Mouse (Mus musculus): ENCODE results near the gene Cdk17. TPM values are rescaled to one million over a fixed set of nuclear protein-coding genes. Genes with fewer than 3 reads are reported as not detected.

The Cdk17 gene
- polyA plus RNA-seq, 1 experiment from 2014 or later, result 8.2 TPM

GRCm38 (mm10) chr10:93244209-93244705 lies 83.6 kb downstream of the Cdk17 start:
- peaks cover 4% of the 10 kb centered on the region for H3K4me1 ChIP-seq (replicated peaks; ENCODE audit: control insufficient read depth, insufficient read depth)
- peaks cover 11% of the 10 kb centered on the region for H3K36me3 ChIP-seq (ENCODE audit: control insufficient read depth, insufficient read depth, low read length)
- no peak overlapping the region for H3K4me2 ChIP-seq (replicated peaks; ENCODE audit: low read depth)
- no peaks in the 10 kb centered on the region for H3K27me3 ChIP-seq (ENCODE audit: control insufficient read depth, insufficient read depth, low read length)
- H3K27ac ChIP-seq (replicated peaks), result no peak overlapping the region
- no peak overlapping the region for H3K9ac ChIP-seq (ENCODE audit: low read length)
- no peaks in the 10 kb centered on the region for H3K9me3 ChIP-seq (ENCODE audit: control insufficient read depth, low read length)
- DNase-seq (ENCODE audit: low spot score) (no peak), ATAC-seq (ENCODE audit: low FRiP score, low TSS enrichment) (no peak)
- WGBS, result 87% methylated on average over 10 of the region's 10 CpGs
- TF ChIP-seq EP300 (optimal IDR thresholded peaks at IDR 0.05), result no peak
- TF ChIP-seq CTCF (IDR thresholded peaks at IDR 0.05; ENCODE audit: low read depth), result no peak
- H3K4me3 ChIP-seq (ENCODE audit: low read depth, low read length), result no peak overlapping the region

- Histone ChIP-seq H3K4me1 (replicated peaks; ENCODE audit: control insufficient read depth, insufficient read depth) (peaks cover 4% of the 10 kb centered on the region), H3K4me2 (replicated peaks; ENCODE audit: low read depth) (no peak overlapping the region), H3K9me3 (ENCODE audit: control insufficient read depth, low read length) (no peaks in the 10 kb centered on the region), H3K4me3 (ENCODE audit: low read depth, low read length) (no peak overlapping the region), H3K36me3 (ENCODE audit: control insufficient read depth, insufficient read depth, low read length) (peaks cover 5% of the 10 kb centered on the region; the same call in 1 of the 2 replicates), H3K27me3 (ENCODE audit: control insufficient read depth, insufficient read depth, low read length) (no peaks in the 10 kb centered on the region), H3K27ac (replicated peaks) (peak overlapping the region; percentile 65), H3K9ac (ENCODE audit: low read length) (no peak overlapping the region)
- ATAC-seq (ENCODE audit: low FRiP score, low TSS enrichment), result peak; percentile 70
- WGBS, result 85% methylated on average over 7 of the region's 7 CpGs
- no peak for TF ChIP-seq CTCF (IDR thresholded peaks at IDR 0.05; ENCODE audit: low read depth)
- DNase-seq (ENCODE audit: low spot score), result peak; percentile 60
Measured at GRCm38 (mm10) chr10:93246185-93246920, 85.7 kb downstream of the Cdk17 start.

GRCm38 (mm10) chr10:93247422-93247821 lies 86.7 kb downstream of the Cdk17 start:
- Histone ChIP-seq H3K4me3 (ENCODE audit: low read depth, low read length) (no peak overlapping the region), H3K9ac (ENCODE audit: low read length) (no peak overlapping the region), H3K9me3 (ENCODE audit: control insufficient read depth, low read length) (no peaks in the 10 kb centered on the region), H3K27me3 (ENCODE audit: control insufficient read depth, insufficient read depth, low read length) (no peaks in the 10 kb centered on the region), H3K4me1 (replicated peaks; ENCODE audit: control insufficient read depth, insufficient read depth) (peaks cover 4% of the 10 kb centered on the region), H3K4me2 (replicated peaks; ENCODE audit: low read depth) (no peak overlapping the region), H3K27ac (replicated peaks) (peak overlapping the region; percentile 59; the same call in 1 of the 2 replicates), H3K36me3 (ENCODE audit: control insufficient read depth, insufficient read depth, low read length) (peaks cover 3% of the 10 kb centered on the region; the same call in 1 of the 2 replicates)
- TF ChIP-seq CTCF (IDR thresholded peaks at IDR 0.05; ENCODE audit: low read depth), result no peak
- TF ChIP-seq EP300 (optimal IDR thresholded peaks at IDR 0.05), result no peak
- 61% methylated on average over 12 of the region's 12 CpGs for WGBS
- DNase-seq (ENCODE audit: low spot score) (no peak), ATAC-seq (ENCODE audit: low FRiP score, low TSS enrichment) (no peak)

GRCm38 (mm10) chr10:93247902-93248301 lies 87.2 kb downstream of the Cdk17 start:
- Histone ChIP-seq H3K9ac (ENCODE audit: low read length) (no peak overlapping the region), H3K27ac (replicated peaks) (peak overlapping the region; percentile 59; the same call in 1 of the 2 replicates), H3K27me3 (ENCODE audit: control insufficient read depth, insufficient read depth, low read length) (no peaks in the 10 kb centered on the region), H3K4me1 (replicated peaks; ENCODE audit: control insufficient read depth, insufficient read depth) (peaks cover 4% of the 10 kb centered on the region), H3K4me3 (ENCODE audit: low read depth, low read length) (no peak overlapping the region), H3K9me3 (ENCODE audit: control insufficient read depth, low read length) (no peaks in the 10 kb centered on the region), H3K36me3 (ENCODE audit: control insufficient read depth, insufficient read depth, low read length) (peaks cover 4% of the 10 kb centered on the region), H3K4me2 (replicated peaks; ENCODE audit: low read depth) (no peak overlapping the region)
- WGBS, result 36% methylated on average over 6 of the region's 6 CpGs
- ATAC-seq (ENCODE audit: low FRiP score, low TSS enrichment) (no peak), DNase-seq (ENCODE audit: low spot score) (no peak)
- TF ChIP-seq EP300 (optimal IDR thresholded peaks at IDR 0.05) (no peak), CTCF (IDR thresholded peaks at IDR 0.05; ENCODE audit: low read depth) (no peak)

GRCm38 (mm10) chr10:93248416-93248815 lies 87.7 kb downstream of the Cdk17 start:
- 82% methylated on average over 8 of the region's 8 CpGs for WGBS
- no peak overlapping the region for H3K9ac ChIP-seq (ENCODE audit: low read length)
- H3K27me3 ChIP-seq (ENCODE audit: control insufficient read depth, insufficient read depth, low read length), result no peaks in the 10 kb centered on the region
- TF ChIP-seq CTCF (IDR thresholded peaks at IDR 0.05; ENCODE audit: low read depth) (no peak), EP300 (optimal IDR thresholded peaks at IDR 0.05) (no peak)
- no peak for DNase-seq (ENCODE audit: low spot score)
- no peak overlapping the region for H3K4me3 ChIP-seq (ENCODE audit: low read depth, low read length)
- H3K36me3 ChIP-seq (ENCODE audit: control insufficient read depth, insufficient read depth, low read length), result peaks cover 4% of the 10 kb centered on the region
- peaks cover 4% of the 10 kb centered on the region for H3K4me1 ChIP-seq (replicated peaks; ENCODE audit: control insufficient read depth, insufficient read depth)
- no peaks in the 10 kb centered on the region for H3K9me3 ChIP-seq (ENCODE audit: control insufficient read depth, low read length)
- ATAC-seq (ENCODE audit: low FRiP score, low TSS enrichment), result no peak
- no peak overlapping the region for H3K4me2 ChIP-seq (replicated peaks; ENCODE audit: low read depth)
- H3K27ac ChIP-seq (replicated peaks), result 0 out of 2 replicates have a peak overlapping the region, but pooled peaks have one; percentile 1

GRCm38 (mm10) chr10:93249901-93250300 lies 89.2 kb downstream of the Cdk17 start:
- no peak overlapping the region for H3K4me3 ChIP-seq (ENCODE audit: low read depth, low read length)
- H3K36me3 ChIP-seq (ENCODE audit: control insufficient read depth, insufficient read depth, low read length), result peaks cover 4% of the 10 kb centered on the region
- DNase-seq (ENCODE audit: low spot score) (no peak), ATAC-seq (ENCODE audit: low FRiP score, low TSS enrichment) (no peak)
- TF ChIP-seq CTCF (IDR thresholded peaks at IDR 0.05; ENCODE audit: low read depth) (no peak), EP300 (optimal IDR thresholded peaks at IDR 0.05) (no peak)
- H3K27me3 ChIP-seq (ENCODE audit: control insufficient read depth, insufficient read depth, low read length), result no peaks in the 10 kb centered on the region
- H3K9me3 ChIP-seq (ENCODE audit: control insufficient read depth, low read length), result no peaks in the 10 kb centered on the region
- H3K27ac ChIP-seq (replicated peaks), result peak overlapping the region; percentile 84
- H3K4me2 ChIP-seq (replicated peaks; ENCODE audit: low read depth), result no peak overlapping the region
- peaks cover 4% of the 10 kb centered on the region for H3K4me1 ChIP-seq (replicated peaks; ENCODE audit: control insufficient read depth, insufficient read depth)
- no peak overlapping the region for H3K9ac ChIP-seq (ENCODE audit: low read length)
- WGBS, result 65% methylated on average over 7 of the region's 7 CpGs

Data from stomach, postnatal 0 days (tissue).